Mouse (Mus musculus) kidney, postnatal 0 days (tissue): Measurements from ENCODE around the gene Npr2. TPM values are rescaled to one million over a fixed set of nuclear protein-coding genes. Genes with fewer than 3 reads are reported as not detected.

Experiments used
- ATAC-seq: fragments of 200-750 bp; cut with Nextera tagmentation; replicated peaks from 2 replicates; pipeline ENCODE4 v1.8.0; 2017; ENCODE audit warnings: low read depth, moderate number of reproducible peaks, moderate TSS enrichment, moderate library complexity; ENCODE audit not compliant: low FRiP score
- DNase-seq: peaks from one replicate; pipeline ENCODE4 v3.0.0-alpha.2; 2016; ENCODE audit warnings: low spot score
- H3K27ac ChIP-seq: fragments of 300-500 bp; sonication (generic); 2 replicates; pipeline ENCODE4 v1.5.1; 2014; ENCODE audit warnings: mild to moderate bottlenecking
- H3K27me3 ChIP-seq: fragments of 300-500 bp; sonication (generic); 2 replicates; pipeline ENCODE4 v1.6.1; 2014; ENCODE audit warnings: low read length, mixed read lengths; ENCODE audit not compliant: insufficient read depth
- H3K36me3 ChIP-seq: fragments of 300-500 bp; sonication (generic); 2 replicates; pipeline ENCODE4 v1.6.1; 2014; ENCODE audit warnings: low read length, mixed read lengths; ENCODE audit not compliant: insufficient read depth
- H3K4me1 ChIP-seq: fragments of 300-500 bp; sonication (generic); replicated peaks from 2 replicates; pipeline ENCODE4 v1.6.1; 2014; ENCODE audit warnings: antibody characterized with exemption, low read length, mixed read lengths; ENCODE audit not compliant: insufficient read depth
- H3K4me2 ChIP-seq: fragments of 300-500 bp; sonication (generic); 2 replicates; pipeline ENCODE4 v1.6.1; 2014; ENCODE audit warnings: mild to moderate bottlenecking, low read length, moderate library complexity, mixed read lengths
- H3K4me3 ChIP-seq: fragments of 300-500 bp; sonication (generic); replicated peaks from 2 replicates; pipeline ENCODE4 v1.5.1; 2014; ENCODE audit warnings: low read depth, low read length
- H3K9ac ChIP-seq: fragments of 300-500 bp; sonication (generic); 2 replicates; pipeline ENCODE4 v1.6.1; 2014; ENCODE audit warnings: low read depth, low read length
- H3K9me3 ChIP-seq: fragments of 300-500 bp; sonication (generic); replicated peaks from 2 replicates; pipeline ENCODE4 v1.6.1; 2016; ENCODE audit warnings: low read length, inconsistent platforms, mixed read lengths
- CTCF ChIP-seq: IDR thresholded peaks from 2 replicates; pipeline ENCODE4 v1.5.1; 2016; ENCODE audit warnings: antibody characterized with exemption, low read depth, mild to moderate bottlenecking, moderate library complexity
- WGBS: fragments of 180-500 bp; shearing (Covaris S2); extraction: QIAGEN DNeasy Blood & Tissue Kit; methylation state at CpG from one replicate; pipeline ENCODE4 v1.1.7; 2014; 5-methylcytosine and 5-hydroxymethylcytosine counted together
- polyA plus RNA-seq: library from polyadenylated mRNA; unstranded; fragments of >200 nt; fragmentation: Nextera tagmentation; extraction: Ambion mirVana; gene quantifications from 2 replicates; pipeline ENCODE4 v1.2.1, GENCODE M21; 2015

Gene Npr2
- polyA plus RNA-seq, 1 experiment from 2014 or later: 8.6 TPM

- H3K36me3 ChIP-seq: no peaks in the 10 kb centered on the region
- no peaks in the 10 kb centered on the region for H3K9me3 ChIP-seq
- H3K27ac ChIP-seq: no peak overlapping the region
- 82% methylated on average over 9 of the region's 9 CpGs for WGBS
- H3K4me2 ChIP-seq: no peak overlapping the region
- no peak overlapping the region for H3K9ac ChIP-seq
- ATAC-seq (no peak), DNase-seq (no peak)
- no peak overlapping the region for H3K4me3 ChIP-seq
- TF ChIP-seq CTCF: no peak
- H3K27me3 ChIP-seq: no peaks in the 10 kb centered on the region
- H3K4me1 ChIP-seq: no peaks in the 10 kb centered on the region
Observed at GRCm38 (mm10) chr4:43600195-43600934, 31.4 kb upstream of the Npr2 start.

- Histone ChIP-seq H3K4me3 (no peak overlapping the region), H3K4me2 (no peak overlapping the region), H3K4me1 (no peaks in the 10 kb centered on the region), H3K36me3 (no peaks in the 10 kb centered on the region), H3K9ac (no peak overlapping the region), H3K27me3 (no peaks in the 10 kb centered on the region), H3K27ac (no peak overlapping the region), H3K9me3 (no peaks in the 10 kb centered on the region)
- no peak for TF ChIP-seq CTCF
- 71% methylated on average over 3 of the region's 3 CpGs for WGBS
- DNase-seq (no peak), ATAC-seq (no peak)
Observed at GRCm38 (mm10) chr4:43604099-43604498, 27.6 kb upstream of the Npr2 start.

GRCm38 (mm10) chr4:43604751-43605685, 26.7 kb upstream of the Npr2 start:
- no peak for TF ChIP-seq CTCF
- Histone ChIP-seq H3K4me3 (no peak overlapping the region), H3K4me2 (no peak overlapping the region), H3K27ac (no peak overlapping the region), H3K27me3 (no peaks in the 10 kb centered on the region), H3K9ac (no peak overlapping the region), H3K9me3 (no peaks in the 10 kb centered on the region), H3K36me3 (no peaks in the 10 kb centered on the region), H3K4me1 (no peaks in the 10 kb centered on the region)
- WGBS: 61% methylated on average over 9 of the region's 9 CpGs
- ATAC-seq (no peak), DNase-seq (no peak)

DNA sequence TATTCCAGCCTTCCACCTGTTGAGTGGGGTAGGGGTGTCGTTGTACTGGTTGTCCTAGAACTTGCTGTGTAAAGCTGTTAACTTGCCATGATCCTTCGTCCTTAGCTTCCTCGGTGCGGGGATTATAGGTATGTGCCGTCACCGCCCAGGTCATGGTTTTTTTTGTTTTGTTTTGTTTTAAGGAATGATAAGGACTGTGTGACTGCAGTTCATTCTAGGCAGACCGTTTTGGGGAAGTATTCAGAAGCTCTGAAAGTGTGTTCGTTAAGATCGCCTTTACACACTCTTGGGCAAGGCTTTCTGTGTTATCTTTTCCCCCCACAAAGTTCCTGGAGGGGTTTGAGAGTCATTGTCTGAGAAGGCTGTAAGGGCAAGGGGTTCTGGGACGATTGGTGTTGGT, 19.2 kb upstream of the Npr2 start:
- 65% methylated on average over 10 of the region's 10 CpGs for WGBS
- DNase-seq: no peak
- ATAC-seq: no peak
- no peak for TF ChIP-seq CTCF
- H3K36me3 ChIP-seq: no peaks in the 10 kb centered on the region
- H3K27me3 ChIP-seq: no peaks in the 10 kb centered on the region
- no peak overlapping the region for H3K4me2 ChIP-seq
- no peak overlapping the region for H3K9ac ChIP-seq
- H3K9me3 ChIP-seq: no peaks in the 10 kb centered on the region
- H3K4me1 ChIP-seq: no peaks in the 10 kb centered on the region
- H3K27ac ChIP-seq: no peak overlapping the region
- H3K4me3 ChIP-seq: no peak overlapping the region

GRCm38 (mm10) chr4:43613060-43613730, 18.5 kb upstream of the Npr2 start:
- H3K27me3 ChIP-seq: no peaks in the 10 kb centered on the region
- no peaks in the 10 kb centered on the region for H3K36me3 ChIP-seq
- 57% methylated on average over 3 of the region's 3 CpGs for WGBS
- no peaks in the 10 kb centered on the region for H3K9me3 ChIP-seq
- H3K9ac ChIP-seq: no peak overlapping the region
- peak; percentile 52 for DNase-seq
- H3K4me2 ChIP-seq: no peak overlapping the region
- H3K4me3 ChIP-seq: no peak overlapping the region
- no peak overlapping the region for H3K27ac ChIP-seq
- no peak for TF ChIP-seq CTCF
- no peaks in the 10 kb centered on the region for H3K4me1 ChIP-seq
- no peak for ATAC-seq

DNA sequence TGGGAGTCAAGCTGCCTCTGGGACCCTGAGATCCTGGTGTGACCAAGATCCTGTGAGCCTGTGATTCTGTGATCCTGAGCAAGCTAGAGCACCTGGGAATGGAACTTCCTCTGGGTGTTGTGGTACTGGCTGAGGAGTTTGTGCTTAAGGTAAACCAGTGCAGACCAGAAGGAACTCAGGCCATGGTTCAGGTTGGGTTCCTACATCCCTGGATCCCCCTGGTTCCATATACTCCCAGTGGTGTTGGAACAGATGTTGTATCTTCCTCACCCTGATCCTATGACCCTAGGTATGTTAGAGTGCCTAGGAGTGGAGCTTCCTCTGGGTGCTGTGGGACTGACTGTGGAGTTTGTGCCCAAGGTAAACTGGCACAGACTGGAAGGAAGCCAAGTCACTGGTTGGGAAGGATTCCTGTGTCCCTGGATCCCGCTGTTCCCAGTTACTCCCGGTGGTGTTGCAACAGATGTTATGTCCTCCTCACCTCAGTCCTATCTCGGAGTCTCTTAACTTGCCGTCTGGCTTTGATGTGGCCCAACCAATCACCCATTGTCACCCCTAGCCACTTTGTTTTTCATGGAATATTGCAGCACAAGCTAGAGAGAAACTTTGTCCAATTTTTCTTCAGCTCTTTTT, 11.5 kb upstream of the Npr2 start:
- DNase-seq: no peak
- H3K4me3 ChIP-seq: no peak overlapping the region
- no peaks in the 10 kb centered on the region for H3K36me3 ChIP-seq
- no peak overlapping the region for H3K27ac ChIP-seq
- H3K4me2 ChIP-seq: no peak overlapping the region
- no peak for ATAC-seq
- 83% methylated on average over 4 of the region's 4 CpGs for WGBS
- H3K9ac ChIP-seq: no peak overlapping the region
- no peaks in the 10 kb centered on the region for H3K27me3 ChIP-seq
- no peak for TF ChIP-seq CTCF
- no peaks in the 10 kb centered on the region for H3K4me1 ChIP-seq
- H3K9me3 ChIP-seq: 0 out of 2 replicates have a peak, but pooled peaks cover under 1% of the 10 kb centered on the region
